Mouse (Mus musculus) G1E-ER4 (cell line): Measurements from ENCODE around the gene Tlr7. TPM values are rescaled to one million over a fixed set of nuclear protein-coding genes. Genes with fewer than 3 reads are reported as not detected.

Experiments used
- GATA1 ChIP-seq: IDR thresholded peaks from one replicate; pipeline ENCODE4 v1.8.0; 2012; ENCODE audit warnings: low read length, inconsistent platforms
- polyA plus RNA-seq: library from polyadenylated mRNA; stranded (reverse); fragments of >175 nt; gene quantifications from 2 replicates; pipeline ENCODE4 v1.2.3, GENCODE M21; 2012

Gene Tlr7
- not detected in 2 replicates for polyA plus RNA-seq

- no peak for TF ChIP-seq GATA1
These were observed at the start of gene Tlr7 for GRCm38 (mm10) chrX:167330399-167330798. TSS of gene Tlr7 (minus strand) at chrX:167330558.

GRCm38 (mm10) chrX:167380073-167380472 is 49.7 kb upstream of the Tlr7 start:
- TF ChIP-seq GATA1: no peak

- TF ChIP-seq GATA1: no peak
These were observed 29.3 kb upstream of the Tlr7 start for GRCm38 (mm10) chrX:167359704-167360103.

GRCm38 (mm10) chrX:167357415-167357814 is 27.1 kb upstream of the Tlr7 start:
- no peak for TF ChIP-seq GATA1

GRCm38 (mm10) chrX:167355965-167356364 is 25.6 kb upstream of the Tlr7 start:
- TF ChIP-seq GATA1: no peak

GRCm38 (mm10) chrX:167353617-167354016 is 23.3 kb upstream of the Tlr7 start:
- no peak for TF ChIP-seq GATA1

- TF ChIP-seq GATA1: no peak
These were observed 16.1 kb upstream of the Tlr7 start for GRCm38 (mm10) chrX:167346440-167346839.

GRCm38 (mm10) chrX:167344356-167344755 is 14.0 kb upstream of the Tlr7 start:
- no peak for TF ChIP-seq GATA1

- no peak for TF ChIP-seq GATA1
These were observed 11.5 kb upstream of the Tlr7 start for GRCm38 (mm10) chrX:167341811-167342210.

GRCm38 (mm10) chrX:167340190-167340589 is 9.8 kb upstream of the Tlr7 start:
- no peak for TF ChIP-seq GATA1

GRCm38 (mm10) chrX:167337990-167338389 is 7.6 kb upstream of the Tlr7 start:
- no peak for TF ChIP-seq GATA1

GRCm38 (mm10) chrX:167334571-167334970 is 4.2 kb upstream of the Tlr7 start:
- TF ChIP-seq GATA1: no peak

GRCm38 (mm10) chrX:167332607-167333006 is 2.2 kb upstream of the Tlr7 start:
- no peak for TF ChIP-seq GATA1

GRCm38 (mm10) chrX:167330993-167331392 is 635 bp upstream of the Tlr7 start:
- TF ChIP-seq GATA1: no peak

GRCm38 (mm10) chrX:167329620-167330019 is 738 bp downstream of the Tlr7 start:
- no peak for TF ChIP-seq GATA1

- no peak for TF ChIP-seq GATA1
These were observed 1.3 kb downstream of the Tlr7 start for GRCm38 (mm10) chrX:167329098-167329497.

- TF ChIP-seq GATA1: no peak
These were observed 1.8 kb downstream of the Tlr7 start for GRCm38 (mm10) chrX:167328519-167328918.

GRCm38 (mm10) chrX:167323742-167324141 is 6.6 kb downstream of the Tlr7 start:
- no peak for TF ChIP-seq GATA1

GRCm38 (mm10) chrX:167321233-167321806 is 9.0 kb downstream of the Tlr7 start:
- no peak for TF ChIP-seq GATA1
